Mouse (Mus musculus): Measurements from ENCODE around the gene Ss18l1.

- no peak for TF ChIP-seq CTCF (IDR thresholded peaks at IDR 0.05; ENCODE audit: insufficient read depth, low read length)
- TF ChIP-seq POLR2A (IDR thresholded peaks at IDR 0.05; ENCODE audit: borderline replicate concordance, extremely low read depth, low read depth, low read length), result no peak
These were observed 21.4 kb upstream of the Ss18l1 start for GRCm38 (mm10) chr2:180020919-180021318.
